Mouse (Mus musculus) MEL (cell line): ENCODE results near the gene Ndufb10. TPM values are rescaled to one million over a fixed set of nuclear protein-coding genes. Genes with fewer than 3 reads are reported as not detected.

Source experiments
- DNase-seq: peaks from one replicate; pipeline ENCODE4 v3.0.0; 2011; ENCODE audit warnings: low read depth, low spot score
- H3K27ac ChIP-seq: 2 replicates; pipeline ENCODE4 v1.5.1; 2012; ENCODE audit warnings: low read depth, mild to moderate bottlenecking, control low read depth, low read length, moderate library complexity; ENCODE audit not compliant: control insufficient read depth
- H3K27me3 ChIP-seq, 2 experiments: fragments of 150-350 bp in 1 of 2; sonication (generic) in 1 of 2; 2 replicates each; pipeline ENCODE4 v1.6.1; 2012; ENCODE audit warnings: low read length in 2 of 2, mild to moderate bottlenecking in 2 of 2, improper control_type of control experiment in 1 of 2, moderate library complexity in 1 of 2; ENCODE audit not compliant: insufficient read depth in 2 of 2, control insufficient read depth in 1 of 2
- H3K36me3 ChIP-seq, 2 experiments: 2 replicates each; pipeline ENCODE4 v1.6.1; 2012 to 2014; ENCODE audit warnings: low read length in 2 of 2, improper control_type of control experiment in 1 of 2, inconsistent platforms in 1 of 2, mild to moderate bottlenecking in 1 of 2; ENCODE audit not compliant: insufficient read depth in 2 of 2, control insufficient read depth in 1 of 2
- H3K4me1 ChIP-seq, 2 experiments: fragments of 150-350 bp in 1 of 2; sonication (generic) in 1 of 2; 2 replicates each; pipeline ENCODE4 v1.6.1; 2012; ENCODE audit warnings: low read length in 2 of 2, improper control_type of control experiment in 1 of 2, mild to moderate bottlenecking in 1 of 2; ENCODE audit not compliant: insufficient read depth in 2 of 2, control insufficient read depth in 1 of 2
- H3K4me3 ChIP-seq, 2 experiments: fragments of 150-350 bp in 1 of 2; sonication (generic) in 1 of 2; 2 replicates each; pipeline ENCODE4 v1.5.1; 2012; ENCODE audit warnings: low read depth in 2 of 2, low read length in 2 of 2, mild to moderate bottlenecking in 2 of 2, moderate library complexity in 2 of 2, control low read depth in 1 of 2, improper control_type of control experiment in 1 of 2; ENCODE audit not compliant: control insufficient read depth in 1 of 2, insufficient read depth in 1 of 2
- H3K79me2 ChIP-seq: 2 replicates; pipeline ENCODE4 v1.6.1; 2012; ENCODE audit warnings: mild to moderate bottlenecking, low read length, moderate library complexity; ENCODE audit not compliant: control insufficient read depth, poor library complexity, insufficient read depth
- H3K9ac ChIP-seq: 2 replicates; pipeline ENCODE4 v1.6.1; 2012; ENCODE audit warnings: low read depth, mild to moderate bottlenecking, control low read depth, low read length, moderate library complexity; ENCODE audit not compliant: control insufficient read depth, poor library complexity, severe bottlenecking
- H3K9me3 ChIP-seq: fragments of 150-350 bp; sonication (generic); replicated peaks from 2 replicates; pipeline ENCODE4 v1.6.1; 2012; ENCODE audit warnings: mild to moderate bottlenecking, low read length, improper control_type of control experiment, moderate library complexity; ENCODE audit not compliant: insufficient read depth
- CHD1 ChIP-seq: IDR thresholded peaks from 2 replicates; pipeline ENCODE4 v1.6.1; 2012; ENCODE audit warnings: low read depth, mild to moderate bottlenecking, inconsistent platforms, low read length, improper control_type of control experiment
- CHD2 ChIP-seq: IDR thresholded peaks from 2 replicates; pipeline ENCODE4 v1.6.1; 2011; ENCODE audit warnings: low read length, improper control_type of control experiment
- CTCF ChIP-seq, 3 experiments: IDR thresholded peaks in 2 of 3; conservative IDR thresholded peaks in 1 of 3; 2 replicates each; pipeline ENCODE4 v1.5.1; 2011 to 2012; ENCODE audit warnings: low read length in 3 of 3, low read depth in 2 of 3, mild to moderate bottlenecking in 2 of 3, improper control_type of control experiment in 1 of 3, inconsistent platforms in 1 of 3, mixed read lengths in 1 of 3, moderate library complexity in 1 of 3; ENCODE audit not compliant: control insufficient read depth in 1 of 3, insufficient read depth in 1 of 3, poor library complexity in 1 of 3, severe bottlenecking in 1 of 3
- EP300 ChIP-seq, 2 experiments: IDR thresholded peaks; 2 replicates each; pipeline ENCODE4 v1.6.1; 2011; ENCODE audit warnings: improper control_type of control experiment in 2 of 2, low read length in 2 of 2, low read depth in 1 of 2, mild to moderate bottlenecking in 1 of 2
- GABPA ChIP-seq: IDR thresholded peaks from 2 replicates; pipeline ENCODE4 v1.6.1; 2012; ENCODE audit warnings: low read depth, mild to moderate bottlenecking, inconsistent platforms, low read length, improper control_type of control experiment, moderate library complexity
- GATA1 ChIP-seq: IDR thresholded peaks from 2 replicates; pipeline ENCODE4 v1.6.1; 2011; ENCODE audit warnings: low read depth, low read length, improper control_type of control experiment
- KAT2A ChIP-seq: conservative IDR thresholded peaks from 2 replicates; pipeline ENCODE4 v1.6.1; 2012; ENCODE audit warnings: low read depth, low read length, improper control_type of control experiment, inconsistent platforms
- MAX ChIP-seq: IDR thresholded peaks from 2 replicates; pipeline ENCODE4 v1.6.1; 2011; ENCODE audit warnings: low read length, improper control_type of control experiment
- MAZ ChIP-seq: IDR thresholded peaks from 2 replicates; pipeline ENCODE4 v1.6.1; 2012; ENCODE audit warnings: low read depth, mild to moderate bottlenecking, inconsistent platforms, low read length, improper control_type of control experiment
- MEF2A ChIP-seq: IDR thresholded peaks from 2 replicates; pipeline ENCODE4 v1.6.1; 2014; ENCODE audit warnings: low read depth, mild to moderate bottlenecking, inconsistent platforms, low read length, improper control_type of control experiment; ENCODE audit not compliant: poor library complexity, insufficient replicate concordance, severe bottlenecking; ENCODE audit errors: extremely low read depth
- MXI1 ChIP-seq: IDR thresholded peaks from 2 replicates; pipeline ENCODE4 v1.6.1; 2011; ENCODE audit warnings: mild to moderate bottlenecking, low read depth, low read length, improper control_type of control experiment
- MYB ChIP-seq: IDR thresholded peaks from 2 replicates; pipeline ENCODE4 v1.6.1; 2011; ENCODE audit warnings: mild to moderate bottlenecking, low read depth, low read length, improper control_type of control experiment
- NELFE ChIP-seq: IDR thresholded peaks from 2 replicates; pipeline ENCODE4 v1.6.1; 2011; ENCODE audit warnings: low read depth, low read length, improper control_type of control experiment
- NRF1 ChIP-seq: IDR thresholded peaks from 2 replicates; pipeline ENCODE4 v1.6.1; 2014; ENCODE audit warnings: low read depth, mild to moderate bottlenecking, inconsistent platforms, low read length, improper control_type of control experiment, moderate library complexity; ENCODE audit not compliant: poor library complexity, insufficient read depth, severe bottlenecking
- POLR2A ChIP-seq, 2 experiments: IDR thresholded peaks; 2 replicates each; pipeline ENCODE4 v1.6.1; 2011 to 2012; ENCODE audit warnings: low read length in 2 of 2, mild to moderate bottlenecking in 2 of 2, control low read depth in 1 of 2, improper control_type of control experiment in 1 of 2, low read depth in 1 of 2, moderate library complexity in 1 of 2; ENCODE audit not compliant: control insufficient read depth in 1 of 2, insufficient read depth in 1 of 2, poor library complexity in 1 of 2
- POLR2AphosphoS2 ChIP-seq: IDR thresholded peaks from 2 replicates; pipeline ENCODE4 v1.6.1; 2011; ENCODE audit warnings: low read length, improper control_type of control experiment
- POLR2AphosphoS5 ChIP-seq: IDR thresholded peaks from 2 replicates; pipeline ENCODE4 v1.6.1; 2012; ENCODE audit warnings: low read depth, borderline replicate concordance, mild to moderate bottlenecking, inconsistent platforms, low read length, moderate library complexity, mixed read lengths
- RAD21 ChIP-seq: IDR thresholded peaks from 2 replicates; pipeline ENCODE4 v1.6.1; 2011; ENCODE audit warnings: mild to moderate bottlenecking, low read depth, low read length, improper control_type of control experiment
- SMC3 ChIP-seq: IDR thresholded peaks from 2 replicates; pipeline ENCODE4 v1.6.1; 2011; ENCODE audit warnings: low read depth, low read length, improper control_type of control experiment
- TAL1 ChIP-seq: IDR thresholded peaks from 2 replicates; pipeline ENCODE4 v1.6.1; 2012; ENCODE audit warnings: mild to moderate bottlenecking, inconsistent platforms, low read length, moderate library complexity, mixed read lengths
- ZKSCAN1 ChIP-seq: IDR thresholded peaks from 2 replicates; pipeline ENCODE4 v1.6.1; 2012; ENCODE audit warnings: low read depth, mild to moderate bottlenecking, inconsistent platforms, low read length, improper control_type of control experiment, moderate library complexity
- ZMIZ1 ChIP-seq: IDR thresholded peaks from 2 replicates; pipeline ENCODE4 v1.6.1; 2012; ENCODE audit warnings: low read depth, mild to moderate bottlenecking, inconsistent platforms, low read length, improper control_type of control experiment, moderate library complexity
- ZNF384 ChIP-seq: IDR thresholded peaks from 2 replicates; pipeline ENCODE4 v1.6.1; 2012; ENCODE audit warnings: low read depth, mild to moderate bottlenecking, inconsistent platforms, low read length, improper control_type of control experiment
- polyA plus RNA-seq, 2 experiments: library from polyadenylated mRNA; stranded (reverse) in 1 of 2; unstranded in 1 of 2; fragments of >175 nt in 1 of 2; fragments of >200 nt in 1 of 2; gene quantifications; 2 replicates each; pipeline versions ENCODE4 v1.2.1 to v1.2.4; 2012; ENCODE audit warnings: low replicate concordance in 2 of 2, low read depth in 1 of 2; ENCODE audit not compliant: insufficient read length in 2 of 2, insufficient read depth in 1 of 2, missing spikeins in 1 of 2
- total RNA-seq: library from RNA; depleted of rRNA; stranded (reverse); fragments of 300-350 nt; gene quantifications from 2 replicates; pipeline ENCODE4 v1.2.3, GENCODE M21; 2012

Ndufb10 gene
- total and polyA plus RNA-seq, 3 experiments, result 230 to 292 TPM; not detected in 1

GRCm38 (mm10) chr17:24761121-24761520 is 36.8 kb upstream of the Ndufb10 start:
- Histone ChIP-seq H3K27me3 (peaks cover 0 to 2% of the 10 kb centered on the region in 2 experiments; a peak in 2 of 4 replicates), H3K36me3 (no peaks in the 10 kb centered on the region), H3K79me2 (no peaks in the 10 kb centered on the region), H3K4me3 (no peak overlapping the region), H3K9me3 (no peaks in the 10 kb centered on the region), H3K4me1 (no peaks in the 10 kb centered on the region), H3K27ac (no peak overlapping the region), H3K9ac (no peak overlapping the region)
- TF ChIP-seq GABPA (no peak), SMC3 (no peak), ZMIZ1 (no peak), MAX (no peak), MXI1 (no peak), GATA1 (no peak), MAZ (no peak), MYB (no peak), CTCF (IDR thresholded peaks at IDR 0.05 in 2 of 3, conservative IDR thresholded peaks at IDR 0.05 in 1 of 3; ENCODE audit: control insufficient read depth in 1 of 3, insufficient read depth in 1 of 3, low read depth in 2 of 3, low read length in 3 of 3, poor library complexity in 1 of 3, severe bottlenecking in 1 of 3) (no peak), ZKSCAN1 (no peak), POLR2AphosphoS5 (no peak), RAD21 (no peak)
- DNase-seq, result no peak

GRCm38 (mm10) chr17:24757394-24757793 is 33.1 kb upstream of the Ndufb10 start:
- no peak for DNase-seq
- no peak overlapping the region for H3K27ac ChIP-seq
- peaks cover 0 to 2% of the 10 kb centered on the region in 2 experiments; a peak in 3 of 4 replicates for H3K27me3 ChIP-seq
- no peak overlapping the region for H3K4me3 ChIP-seq
- H3K9ac ChIP-seq, result no peak overlapping the region
- no peaks in the 10 kb centered on the region for H3K4me1 ChIP-seq
- no peaks in the 10 kb centered on the region for H3K36me3 ChIP-seq
- TF ChIP-seq CHD1 (no peak), GABPA (no peak), KAT2A (no peak), POLR2AphosphoS2 (no peak), CHD2 (no peak), NELFE (no peak), ZNF384 (no peak), POLR2A (IDR thresholded peaks at IDR 0.05; ENCODE audit: control insufficient read depth in 1 of 2, insufficient read depth in 1 of 2, low read depth in 1 of 2, low read length in 2 of 2, poor library complexity in 1 of 2) (no peak), NRF1 (no peak), MAX (no peak), MEF2A (no peak), EP300 (IDR thresholded peaks at IDR 0.05; ENCODE audit: low read depth in 1 of 2, low read length in 2 of 2) (no peak), TAL1 (no peak)
- H3K79me2 ChIP-seq, result no peaks in the 10 kb centered on the region
- no peaks in the 10 kb centered on the region for H3K9me3 ChIP-seq
